Mouse (Mus musculus): ENCODE data around the gene Slc22a1. TPM values are rescaled to one million over a fixed set of nuclear protein-coding genes. Genes with fewer than 3 reads are reported as not detected.

Slc22a1 gene
- polyA plus RNA-seq, 1 experiment from 2014 or later: 0.34 TPM

- Histone ChIP-seq H3K36me3 (ENCODE audit: control insufficient read depth, insufficient read depth, low read length) (no peaks in the 10 kb centered on the region), H3K4me2 (ENCODE audit: low read length) (no peak overlapping the region), H3K27me3 (replicated peaks; ENCODE audit: control insufficient read depth, insufficient read depth, low read length) (no peaks in the 10 kb centered on the region), H3K9me3 (ENCODE audit: control insufficient read depth, low read length) (no peaks in the 10 kb centered on the region), H3K9ac (ENCODE audit: low read length) (no peak overlapping the region), H3K4me3 (ENCODE audit: low read depth, low read length) (no peak overlapping the region), H3K4me1 (replicated peaks; ENCODE audit: control insufficient read depth, insufficient read depth, low read length) (no peaks in the 10 kb centered on the region), H3K27ac (ENCODE audit: low read depth) (no peak overlapping the region)
- ATAC-seq (replicated peaks; ENCODE audit: low FRiP score, low TSS enrichment, low read depth): no peak
- no peak for DNase-seq (ENCODE audit: low spot score)
- 79% methylated on average over 7 of the region's 7 CpGs for WGBS
Measured at GRCm38 (mm10) chr17:12658784-12659183, 16.8 kb downstream of the Slc22a1 start.

GRCm38 (mm10) chr17:12655826-12656225 lies 19.8 kb downstream of the Slc22a1 start:
- Histone ChIP-seq H3K9ac (ENCODE audit: low read length) (no peak overlapping the region), H3K36me3 (ENCODE audit: control insufficient read depth, insufficient read depth, low read length) (no peaks in the 10 kb centered on the region), H3K27ac (ENCODE audit: low read depth) (no peak overlapping the region), H3K9me3 (ENCODE audit: control insufficient read depth, low read length) (no peaks in the 10 kb centered on the region), H3K4me1 (replicated peaks; ENCODE audit: control insufficient read depth, insufficient read depth, low read length) (no peaks in the 10 kb centered on the region), H3K4me2 (ENCODE audit: low read length) (no peak overlapping the region), H3K27me3 (replicated peaks; ENCODE audit: control insufficient read depth, insufficient read depth, low read length) (no peaks in the 10 kb centered on the region), H3K4me3 (ENCODE audit: low read depth, low read length) (no peak overlapping the region)
- DNase-seq (ENCODE audit: low spot score) (no peak), ATAC-seq (replicated peaks; ENCODE audit: low FRiP score, low TSS enrichment, low read depth) (no peak)
- WGBS: 58% methylated on average over 7 of the region's 7 CpGs

- H3K9me3 ChIP-seq (ENCODE audit: control insufficient read depth, low read length): no peaks in the 10 kb centered on the region
- no peak overlapping the region for H3K27ac ChIP-seq (ENCODE audit: low read depth)
- 88% methylated on average over 3 of the region's 3 CpGs for WGBS
- H3K4me3 ChIP-seq (ENCODE audit: low read depth, low read length): no peak overlapping the region
- no peaks in the 10 kb centered on the region for H3K36me3 ChIP-seq (ENCODE audit: control insufficient read depth, insufficient read depth, low read length)
- H3K27me3 ChIP-seq (replicated peaks; ENCODE audit: control insufficient read depth, insufficient read depth, low read length): no peaks in the 10 kb centered on the region
- H3K4me1 ChIP-seq (replicated peaks; ENCODE audit: control insufficient read depth, insufficient read depth, low read length): no peaks in the 10 kb centered on the region
- ATAC-seq (replicated peaks; ENCODE audit: low FRiP score, low TSS enrichment, low read depth) (no peak), DNase-seq (ENCODE audit: low spot score) (no peak)
- H3K4me2 ChIP-seq (ENCODE audit: low read length): no peak overlapping the region
- no peak overlapping the region for H3K9ac ChIP-seq (ENCODE audit: low read length)
Measured at GRCm38 (mm10) chr17:12654061-12654460, 21.6 kb downstream of the Slc22a1 start.

GRCm38 (mm10) chr17:12652604-12653003 lies 23.0 kb downstream of the Slc22a1 start:
- H3K4me3 ChIP-seq (ENCODE audit: low read depth, low read length): no peak overlapping the region
- H3K4me2 ChIP-seq (ENCODE audit: low read length): no peak overlapping the region
- no peaks in the 10 kb centered on the region for H3K4me1 ChIP-seq (replicated peaks; ENCODE audit: control insufficient read depth, insufficient read depth, low read length)
- H3K9me3 ChIP-seq (ENCODE audit: control insufficient read depth, low read length): no peaks in the 10 kb centered on the region
- no peak overlapping the region for H3K9ac ChIP-seq (ENCODE audit: low read length)
- H3K27ac ChIP-seq (ENCODE audit: low read depth): no peak overlapping the region
- no peaks in the 10 kb centered on the region for H3K36me3 ChIP-seq (ENCODE audit: control insufficient read depth, insufficient read depth, low read length)
- H3K27me3 ChIP-seq (replicated peaks; ENCODE audit: control insufficient read depth, insufficient read depth, low read length): no peaks in the 10 kb centered on the region
- ATAC-seq (replicated peaks; ENCODE audit: low FRiP score, low TSS enrichment, low read depth): no peak
- WGBS: 90% methylated on average over 11 of the region's 11 CpGs
- no peak for DNase-seq (ENCODE audit: low spot score)

GRCm38 (mm10) chr17:12645461-12645860 lies 30.2 kb downstream of the Slc22a1 start:
- no peaks in the 10 kb centered on the region for H3K4me1 ChIP-seq (replicated peaks; ENCODE audit: control insufficient read depth, insufficient read depth, low read length)
- H3K9me3 ChIP-seq (ENCODE audit: control insufficient read depth, low read length): no peaks in the 10 kb centered on the region
- H3K4me2 ChIP-seq (ENCODE audit: low read length): no peak overlapping the region
- no peaks in the 10 kb centered on the region for H3K27me3 ChIP-seq (replicated peaks; ENCODE audit: control insufficient read depth, insufficient read depth, low read length)
- ATAC-seq (replicated peaks; ENCODE audit: low FRiP score, low TSS enrichment, low read depth): no peak
- no peak overlapping the region for H3K27ac ChIP-seq (ENCODE audit: low read depth)
- no peaks in the 10 kb centered on the region for H3K36me3 ChIP-seq (ENCODE audit: control insufficient read depth, insufficient read depth, low read length)
- H3K4me3 ChIP-seq (ENCODE audit: low read depth, low read length): no peak overlapping the region
- 77% methylated on average over 5 of the region's 5 CpGs for WGBS
- H3K9ac ChIP-seq (ENCODE audit: low read length): no peak overlapping the region
- no peak for DNase-seq (ENCODE audit: low spot score)

GRCm38 (mm10) chr17:12641087-12641486 lies 34.5 kb downstream of the Slc22a1 start:
- H3K4me3 ChIP-seq (ENCODE audit: low read depth, low read length): no peak overlapping the region
- 0 out of 2 replicates have a peak, but pooled peaks cover 3% of the 10 kb centered on the region for H3K9me3 ChIP-seq (ENCODE audit: control insufficient read depth, low read length)
- no peaks in the 10 kb centered on the region for H3K36me3 ChIP-seq (ENCODE audit: control insufficient read depth, insufficient read depth, low read length)
- ATAC-seq (replicated peaks; ENCODE audit: low FRiP score, low TSS enrichment, low read depth) (no peak), DNase-seq (ENCODE audit: low spot score) (no peak)
- 70% methylated on average over 4 of the region's 4 CpGs for WGBS
- no peak overlapping the region for H3K9ac ChIP-seq (ENCODE audit: low read length)
- H3K27ac ChIP-seq (ENCODE audit: low read depth): no peak overlapping the region
- no peaks in the 10 kb centered on the region for H3K27me3 ChIP-seq (replicated peaks; ENCODE audit: control insufficient read depth, insufficient read depth, low read length)
- no peaks in the 10 kb centered on the region for H3K4me1 ChIP-seq (replicated peaks; ENCODE audit: control insufficient read depth, insufficient read depth, low read length)
- no peak overlapping the region for H3K4me2 ChIP-seq (ENCODE audit: low read length)

- DNase-seq (ENCODE audit: low spot score) (no peak), ATAC-seq (replicated peaks; ENCODE audit: low FRiP score, low TSS enrichment, low read depth) (no peak)
- Histone ChIP-seq H3K27me3 (replicated peaks; ENCODE audit: control insufficient read depth, insufficient read depth, low read length) (no peaks in the 10 kb centered on the region), H3K27ac (ENCODE audit: low read depth) (no peak overlapping the region), H3K9me3 (ENCODE audit: control insufficient read depth, low read length) (0 out of 2 replicates have a peak, but pooled peaks cover 3% of the 10 kb centered on the region), H3K9ac (ENCODE audit: low read length) (no peak overlapping the region), H3K36me3 (ENCODE audit: control insufficient read depth, insufficient read depth, low read length) (no peaks in the 10 kb centered on the region), H3K4me3 (ENCODE audit: low read depth, low read length) (no peak overlapping the region), H3K4me1 (replicated peaks; ENCODE audit: control insufficient read depth, insufficient read depth, low read length) (no peaks in the 10 kb centered on the region), H3K4me2 (ENCODE audit: low read length) (no peak overlapping the region)
- WGBS: 89% methylated on average over 3 of the region's 3 CpGs
Measured at GRCm38 (mm10) chr17:12639585-12639984, 36.0 kb downstream of the Slc22a1 start.

- H3K9me3 ChIP-seq (ENCODE audit: control insufficient read depth, low read length): 0 out of 2 replicates have a peak, but pooled peaks cover 3% of the 10 kb centered on the region
- DNase-seq (ENCODE audit: low spot score) (no peak), ATAC-seq (replicated peaks; ENCODE audit: low FRiP score, low TSS enrichment, low read depth) (no peak)
- H3K4me3 ChIP-seq (ENCODE audit: low read depth, low read length): no peak overlapping the region
- WGBS: 51% methylated on average over 4 of the region's 4 CpGs
- no peaks in the 10 kb centered on the region for H3K36me3 ChIP-seq (ENCODE audit: control insufficient read depth, insufficient read depth, low read length)
- no peaks in the 10 kb centered on the region for H3K4me1 ChIP-seq (replicated peaks; ENCODE audit: control insufficient read depth, insufficient read depth, low read length)
- H3K27ac ChIP-seq (ENCODE audit: low read depth): no peak overlapping the region
- no peak overlapping the region for H3K4me2 ChIP-seq (ENCODE audit: low read length)
- no peaks in the 10 kb centered on the region for H3K27me3 ChIP-seq (replicated peaks; ENCODE audit: control insufficient read depth, insufficient read depth, low read length)
- H3K9ac ChIP-seq (ENCODE audit: low read length): no peak overlapping the region
Measured at GRCm38 (mm10) chr17:12634814-12635213, 40.8 kb downstream of the Slc22a1 start.

- H3K4me1 ChIP-seq (replicated peaks; ENCODE audit: control insufficient read depth, insufficient read depth, low read length): no peaks in the 10 kb centered on the region
- H3K9ac ChIP-seq (ENCODE audit: low read length): no peak overlapping the region
- no peaks in the 10 kb centered on the region for H3K27me3 ChIP-seq (replicated peaks; ENCODE audit: control insufficient read depth, insufficient read depth, low read length)
- H3K9me3 ChIP-seq (ENCODE audit: control insufficient read depth, low read length): no peaks in the 10 kb centered on the region
- H3K4me2 ChIP-seq (ENCODE audit: low read length): no peak overlapping the region
- no peaks in the 10 kb centered on the region for H3K36me3 ChIP-seq (ENCODE audit: control insufficient read depth, insufficient read depth, low read length)
- peak; percentile 58; the same call in 1 of the 2 replicates for ATAC-seq (replicated peaks; ENCODE audit: low FRiP score, low TSS enrichment, low read depth)
- no peak overlapping the region for H3K4me3 ChIP-seq (ENCODE audit: low read depth, low read length)
- DNase-seq (ENCODE audit: low spot score): no peak
- 27% methylated on average over 7 of the region's 7 CpGs for WGBS
- 0 out of 2 replicates have a peak overlapping the region, but pooled peaks have one; percentile 12 for H3K27ac ChIP-seq (ENCODE audit: low read depth)
Measured at GRCm38 (mm10) chr17:12631771-12632600, 43.6 kb downstream of the Slc22a1 start.
